Mouse (Mus musculus) cerebellum, postnatal 4 days (tissue): ENCODE measurements around the gene Alx3.

Source experiments
- DNase-seq, 2 experiments: peaks; one replicate each; pipeline ENCODE4 v3.0.0; 2022; ENCODE audit warnings: low spot score in 2 of 2, mixed read lengths in 1 of 2

Gene Alx3

GRCm38 (mm10) chr3:107594662-107595263 lies at the start of gene Alx3:
Alx3 (plus strand) TSS chr3:107595031.
- no peak for DNase-seq

GRCm38 (mm10) chr3:107545278-107545677 lies 49.6 kb upstream of the Alx3 start:
- no peak for DNase-seq

GRCm38 (mm10) chr3:107545716-107546412 lies 49.0 kb upstream of the Alx3 start:
- no peak for DNase-seq

GRCm38 (mm10) chr3:107546956-107547355 lies 47.9 kb upstream of the Alx3 start:
- DNase-seq: peak; percentile 62 to 93

- peak; percentile 72 to 74 for DNase-seq
Observed at GRCm38 (mm10) chr3:107550409-107551049, 44.3 kb upstream of the Alx3 start.

- no peak for DNase-seq
Observed at GRCm38 (mm10) chr3:107554842-107555241, 40.0 kb upstream of the Alx3 start, which contains the start of gene Ubl4b. Ubl4b (minus strand) TSS chr3:107555073.

GRCm38 (mm10) chr3:107558740-107559139 lies 36.1 kb upstream of the Alx3 start:
- no peak for DNase-seq

GRCm38 (mm10) chr3:107559183-107559582 lies 35.6 kb upstream of the Alx3 start:
- peak; percentile 55 to 76 for DNase-seq

- DNase-seq: no peak
Observed at GRCm38 (mm10) chr3:107562104-107562503, 32.7 kb upstream of the Alx3 start.

GRCm38 (mm10) chr3:107562591-107562990 lies 32.2 kb upstream of the Alx3 start:
- no peak for DNase-seq

- no peak for DNase-seq
Observed at GRCm38 (mm10) chr3:107563880-107564279, 31.0 kb upstream of the Alx3 start.

- no peak for DNase-seq
Observed at GRCm38 (mm10) chr3:107565331-107565730, 29.5 kb upstream of the Alx3 start.

- no peak for DNase-seq
Observed at GRCm38 (mm10) chr3:107567766-107568165, 27.1 kb upstream of the Alx3 start.

- DNase-seq: no peak
Observed at GRCm38 (mm10) chr3:107568721-107569120, 26.1 kb upstream of the Alx3 start.

- no peak for DNase-seq
Observed at GRCm38 (mm10) chr3:107571205-107571604, 23.6 kb upstream of the Alx3 start.

- no peak for DNase-seq
Observed at GRCm38 (mm10) chr3:107576807-107577206, 18.0 kb upstream of the Alx3 start.

GRCm38 (mm10) chr3:107577810-107578390 lies 16.9 kb upstream of the Alx3 start:
- DNase-seq: no peak

GRCm38 (mm10) chr3:107579466-107579865 lies 15.4 kb upstream of the Alx3 start:
- DNase-seq: peak in 1 of 2 experiments; percentile 82

GRCm38 (mm10) chr3:107581103-107582010 lies 13.5 kb upstream of the Alx3 start:
- DNase-seq: no peak

- DNase-seq: no peak
Observed at GRCm38 (mm10) chr3:107582130-107582874, 12.5 kb upstream of the Alx3 start.
